Mouse (Mus musculus): ENCODE data around the gene Bmyc. TPM values are rescaled to one million over a fixed set of nuclear protein-coding genes. Genes with fewer than 3 reads are reported as not detected.
"Not testable (repeated sequence)": the region's sequence is repeated elsewhere in the genome, so short reads cannot be mapped to it uniquely, and the experiment has no call there.

Bmyc gene
- total RNA-seq (2021) = 100 to 1,000 TPM in 1 of 2 experiments, 10 to 100 TPM in 1; 83.5 to 107 TPM

DNA sequence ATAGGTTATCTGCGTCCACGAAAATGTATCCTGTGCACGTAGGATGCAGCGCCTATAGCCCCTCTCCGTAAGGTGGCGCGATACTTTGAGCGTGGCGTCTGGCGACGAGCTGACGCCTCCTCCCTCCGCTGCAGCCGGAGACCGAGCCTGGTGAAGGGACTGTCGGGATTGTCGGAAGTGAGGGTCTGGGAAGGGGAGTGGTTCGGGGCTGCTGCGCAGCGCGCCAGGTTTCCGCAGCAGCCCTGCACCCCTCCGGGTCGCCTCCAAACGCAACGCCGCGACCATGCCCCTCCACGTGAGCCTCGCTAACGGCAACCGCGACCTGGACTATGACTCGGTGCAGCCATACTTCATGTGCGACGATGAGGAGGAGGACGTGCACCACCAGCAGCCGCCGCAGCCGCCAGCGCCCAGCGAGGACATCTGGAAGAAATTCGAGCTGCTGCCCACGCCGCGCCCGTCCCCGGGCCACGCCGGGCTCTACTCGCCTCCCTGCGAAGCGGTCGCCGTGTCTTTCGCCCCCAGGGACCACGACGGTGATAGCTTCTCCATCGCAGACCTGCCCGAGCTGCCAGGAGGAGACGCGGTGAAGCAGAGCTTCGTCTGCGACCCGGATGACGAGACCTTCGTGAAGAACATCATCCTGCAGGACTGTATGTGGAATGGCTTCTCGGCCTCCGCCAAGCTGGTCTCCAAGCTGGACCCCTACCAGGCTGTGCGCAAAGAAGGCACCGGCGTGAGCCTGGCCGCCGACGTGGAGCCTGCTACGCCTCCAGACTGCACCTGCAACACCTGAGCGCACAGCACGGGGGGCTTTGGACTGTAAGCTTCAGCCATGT lies at the start of gene Bmyc:
Bmyc (plus strand) TSS at position 97 of the 839 bp plus-strand sequence.
- intact Hi-C loops (cut with DNase I) = loop anchor here (5.0 kb wide), 1 partner anchor 135 kb away; no protein-coding TSS in a partner anchor
- DNase-seq (ENCODE audit: low spot score in 2 of 2) = peak; percentile 90

DNA sequence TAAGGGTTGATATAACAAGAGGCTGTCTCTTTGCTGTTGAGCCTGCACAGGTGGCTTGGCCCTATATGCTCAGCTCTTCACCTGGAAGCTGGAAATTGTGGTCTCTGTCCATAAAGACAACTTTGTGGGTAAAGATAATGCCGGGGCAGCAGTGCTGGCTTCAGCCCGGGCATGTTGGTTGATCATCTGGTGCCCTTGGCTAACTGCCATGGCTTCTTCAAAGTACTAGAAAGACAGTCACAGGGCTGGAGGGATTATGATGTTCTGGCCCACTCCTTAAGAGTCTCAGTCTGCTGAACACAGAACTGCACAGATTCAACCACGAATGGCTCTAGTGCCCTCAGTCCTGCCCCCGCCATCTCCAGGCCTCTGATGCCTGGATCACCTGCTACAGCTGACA lies 49.3 kb upstream of the Bmyc start:
- DNase-seq (ENCODE audit: low spot score in 2 of 2) = no peak
- intact Hi-C loops (cut with DNase I) = no loop called here

DNA sequence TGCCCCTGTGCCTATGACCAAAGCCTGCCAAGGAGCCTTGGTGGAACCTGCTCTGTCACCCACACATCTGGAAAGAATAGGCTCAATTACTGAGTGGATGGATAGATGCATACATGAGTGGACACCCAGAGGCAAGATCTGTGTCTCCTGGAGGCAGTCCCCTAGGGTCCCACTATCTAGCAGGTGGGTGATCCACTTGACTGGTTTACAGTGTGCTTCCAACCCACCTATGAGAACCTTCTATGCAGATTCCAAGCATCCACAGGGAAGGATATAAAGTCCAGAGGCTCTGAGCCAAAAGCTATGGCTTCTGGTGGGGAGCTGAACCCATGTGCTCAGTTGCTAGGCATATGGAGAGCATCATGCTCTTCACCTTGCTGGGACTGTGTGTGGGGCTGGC lies 48.9 kb upstream of the Bmyc start, which contains the start of gene Lcn5:
Lcn5 (plus strand) TSS at position 301 of the 400 bp plus-strand sequence.
- no peak for DNase-seq (ENCODE audit: low spot score in 2 of 2)
- intact Hi-C loops (cut with DNase I) = no loop called here

GRCm38 (mm10) chr2:25660279-25660678 lies 46.3 kb upstream of the Bmyc start:
- intact Hi-C loops (cut with DNase I) = loop anchor here (10.0 kb wide), 1 partner anchor 455 kb away; no protein-coding TSS in a partner anchor
- no peak for DNase-seq (ENCODE audit: low spot score in 2 of 2)

- intact Hi-C loops (cut with DNase I) = loop anchor here (10.0 kb wide), 1 partner anchor 453 kb away; no protein-coding TSS in a partner anchor
- DNase-seq (ENCODE audit: low spot score in 2 of 2) = no peak
Measured at GRCm38 (mm10) chr2:25661245-25661970, 45.1 kb upstream of the Bmyc start.

GRCm38 (mm10) chr2:25663511-25663910 lies 43.0 kb upstream of the Bmyc start:
- no peak for DNase-seq (ENCODE audit: low spot score in 2 of 2)
- intact Hi-C loops (cut with DNase I) = loop anchor here (10.0 kb wide), 1 partner anchor 451 kb away; no protein-coding TSS in a partner anchor

- no peak for DNase-seq (ENCODE audit: low spot score in 2 of 2)
- intact Hi-C loops (cut with DNase I) = loop anchor here (10.0 kb wide), 1 partner anchor 451 kb away; no protein-coding TSS in a partner anchor
Measured at GRCm38 (mm10) chr2:25664125-25664524, 42.4 kb upstream of the Bmyc start.

- no peak for DNase-seq (ENCODE audit: low spot score in 2 of 2)
- intact Hi-C loops (cut with DNase I) = loop anchor here (10.0 kb wide), 1 partner anchor 448 kb away; no protein-coding TSS in a partner anchor
Measured at GRCm38 (mm10) chr2:25666516-25666915, 40.0 kb upstream of the Bmyc start.

GRCm38 (mm10) chr2:25676486-25676885 lies 30.1 kb upstream of the Bmyc start, which contains the start of gene Lcn6:
TSS of gene Lcn6 (plus strand) at chr2:25676786.
- no peak for DNase-seq (ENCODE audit: low spot score in 2 of 2)
- intact Hi-C loops (cut with DNase I) = no loop called here

DNA sequence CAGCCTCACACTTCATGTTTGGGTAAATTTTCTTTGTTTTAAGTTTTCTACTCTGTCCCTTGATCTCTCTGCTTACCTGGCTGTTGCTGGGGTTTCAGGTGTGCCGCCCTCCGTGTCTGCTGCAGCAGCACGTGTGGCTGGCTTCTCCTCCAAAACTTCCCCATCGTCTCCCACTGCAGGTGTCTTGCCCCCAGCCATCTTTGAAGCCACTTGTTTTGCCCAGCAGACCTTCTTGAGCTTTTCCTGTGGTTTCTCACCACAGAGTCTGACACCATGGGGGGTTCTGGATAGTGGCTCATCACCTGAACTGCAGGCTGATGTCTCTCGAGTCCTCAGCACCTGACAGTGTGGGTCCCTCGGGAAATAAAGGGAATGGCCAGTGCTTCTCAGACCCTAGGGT lies 27.0 kb upstream of the Bmyc start:
- intact Hi-C loops (cut with DNase I) = no loop called here
- DNase-seq (ENCODE audit: low spot score in 2 of 2) = no peak

DNA sequence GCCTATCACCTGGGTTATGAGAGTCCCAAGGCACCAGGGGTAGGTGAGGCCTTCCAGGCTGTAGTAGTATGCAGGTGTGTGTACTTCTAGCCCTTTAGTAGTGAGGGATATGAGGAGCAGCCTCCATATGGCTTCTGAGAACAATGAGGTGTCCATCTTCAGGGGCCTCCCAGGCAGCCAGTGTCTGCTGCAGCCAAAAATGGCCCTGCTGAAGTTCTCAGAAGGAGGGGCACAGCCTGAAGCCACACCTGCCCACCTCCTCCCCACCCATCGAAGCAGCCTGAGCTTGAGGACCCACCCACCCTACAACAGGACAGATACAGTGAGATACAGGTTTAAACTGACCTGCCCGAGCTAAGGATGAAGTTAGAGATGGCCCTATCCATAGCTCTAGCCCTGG lies 24.1 kb upstream of the Bmyc start, which contains the start of gene Lcn10:
Lcn10 (plus strand) TSS at position 301 of the 400 bp plus-strand sequence.
- DNase-seq (ENCODE audit: low spot score in 2 of 2) = no peak
- intact Hi-C loops (cut with DNase I) = no loop called here

DNA sequence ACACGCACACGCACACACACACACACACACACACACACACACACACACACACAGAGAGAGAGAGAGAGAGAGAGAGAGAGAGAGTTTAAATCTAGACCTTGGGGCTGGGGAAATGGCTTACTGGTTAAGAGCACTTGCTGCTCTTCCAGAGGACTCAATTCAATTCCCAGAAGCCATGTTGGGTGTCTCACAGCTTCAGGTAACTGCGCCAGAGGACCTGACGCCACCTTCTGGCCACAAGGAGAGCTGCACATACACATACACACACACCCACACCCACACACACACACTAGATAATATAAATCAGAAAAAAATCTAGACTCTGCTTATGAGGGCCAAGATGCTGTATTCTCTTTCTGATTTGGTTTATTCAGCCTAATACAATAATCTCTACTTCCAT lies 19.6 kb upstream of the Bmyc start:
- DNase-seq (ENCODE audit: low spot score in 2 of 2) = no peak
- intact Hi-C loops (cut with DNase I) = no loop called here

DNA sequence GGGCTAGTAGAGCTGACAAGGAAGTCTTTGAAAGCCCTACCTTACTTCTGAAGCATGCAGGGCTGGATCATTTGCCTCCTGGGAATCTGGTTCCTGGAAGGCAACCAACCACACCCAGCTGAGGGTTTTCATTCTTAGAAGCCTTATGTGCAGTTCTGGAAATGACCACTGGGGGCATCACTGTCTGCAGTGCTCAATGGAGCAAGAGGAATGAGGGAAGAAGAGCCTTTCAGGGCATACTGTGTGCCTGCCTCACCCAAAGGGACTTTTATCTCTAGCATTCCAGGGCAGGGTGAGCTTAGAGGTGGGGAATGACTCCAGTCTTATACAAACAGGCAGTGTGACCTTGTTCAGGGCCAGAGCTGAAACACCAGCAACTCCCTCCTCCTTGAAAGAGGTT lies 11.9 kb upstream of the Bmyc start:
- intact Hi-C loops (cut with DNase I) = no loop called here
- DNase-seq (ENCODE audit: low spot score in 2 of 2) = peak; percentile 30 to 40

DNA sequence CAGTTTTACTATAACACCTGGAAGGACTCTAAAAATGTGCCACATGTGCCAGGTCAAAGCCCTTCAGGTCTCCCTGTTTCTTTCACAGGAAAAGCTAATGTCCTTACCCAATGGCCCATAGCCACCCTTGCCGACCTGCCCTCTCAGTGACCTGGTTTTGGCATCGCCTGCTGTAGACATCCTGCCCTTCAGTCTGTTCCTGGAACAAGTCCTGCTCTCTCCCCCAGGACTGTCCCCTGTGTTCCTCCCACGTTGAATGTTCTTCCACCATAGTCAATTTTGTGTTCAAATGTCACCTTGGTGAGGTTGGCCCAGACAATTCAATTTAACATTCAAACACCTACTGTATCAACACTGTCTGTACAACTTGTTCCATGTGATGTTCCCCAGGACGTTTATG lies 9.6 kb upstream of the Bmyc start:
- intact Hi-C loops (cut with DNase I) = no loop called here
- DNase-seq (ENCODE audit: low spot score in 2 of 2) = no peak

- intact Hi-C loops (cut with DNase I) = loop anchor here (2.0 kb wide), 1 partner anchor 54 kb away; no protein-coding TSS in a partner anchor
- no peak for DNase-seq (ENCODE audit: low spot score in 2 of 2)
Measured at GRCm38 (mm10) chr2:25698696-25699095, 7.8 kb upstream of the Bmyc start.

- intact Hi-C loops (cut with DNase I) = loop anchor here (2.0 kb wide), 1 partner anchor 53 kb away; no protein-coding TSS in a partner anchor
- not testable (repeated sequence) for DNase-seq (ENCODE audit: low spot score in 2 of 2)
Measured at GRCm38 (mm10) chr2:25699743-25700142, 6.8 kb upstream of the Bmyc start, which contains the start of gene Obp2a. TSS of gene Obp2a (plus strand) at chr2:25700043.

DNA sequence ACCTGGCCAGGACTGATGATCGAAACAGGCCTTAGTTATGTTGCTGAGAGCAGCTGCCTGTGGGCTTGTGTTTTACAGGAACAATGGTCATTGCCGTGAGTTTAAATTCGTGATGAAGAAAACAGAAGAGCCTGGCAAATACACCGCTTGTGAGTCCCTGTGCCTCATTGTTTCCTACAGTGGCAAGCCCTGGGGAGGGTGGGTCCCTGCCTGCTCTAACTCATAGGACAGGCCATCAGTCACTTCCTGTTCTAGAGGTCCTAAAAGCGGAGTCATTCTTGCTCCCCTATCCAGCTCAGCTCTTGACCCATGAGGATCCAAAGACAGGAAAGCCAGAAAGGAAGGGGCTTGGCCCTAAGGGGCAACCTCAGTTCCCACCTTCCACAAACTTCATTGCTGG lies 5.5 kb upstream of the Bmyc start:
- intact Hi-C loops (cut with DNase I) = no loop called here
- DNase-seq (ENCODE audit: low spot score in 2 of 2) = no peak

DNA sequence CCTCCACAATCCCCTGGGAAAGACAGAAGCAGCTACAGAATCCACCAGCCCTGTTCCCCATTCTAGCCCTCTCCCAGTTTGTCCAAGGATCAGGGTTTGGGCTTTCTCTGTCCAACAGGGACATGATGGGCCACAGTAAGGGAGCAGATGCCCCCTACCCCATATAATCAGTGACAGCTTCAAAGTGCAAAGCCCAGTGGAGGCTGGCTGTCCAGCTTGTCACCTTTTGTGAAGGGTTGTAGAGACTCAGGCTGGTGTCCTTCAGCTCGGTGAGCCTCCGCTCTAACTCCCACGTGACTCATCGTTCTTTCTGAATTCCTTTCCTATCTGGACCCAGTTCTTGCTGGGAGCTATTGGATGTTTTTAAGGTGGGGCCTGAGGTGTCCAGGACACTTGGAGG lies 2.8 kb upstream of the Bmyc start:
- no peak for DNase-seq (ENCODE audit: low spot score in 2 of 2)
- intact Hi-C loops (cut with DNase I) = no loop called here

GRCm38 (mm10) chr2:25708121-25708520 lies 1.6 kb downstream of the Bmyc start:
- intact Hi-C loops (cut with DNase I) = loop anchor here (5.0 kb wide), 1 partner anchor 134 kb away; no protein-coding TSS in a partner anchor

GRCm38 (mm10) chr2:25709056-25709455 lies 2.5 kb downstream of the Bmyc start:
- intact Hi-C loops (cut with DNase I) = loop anchor here (5.0 kb wide), 1 partner anchor 133 kb away; no protein-coding TSS in a partner anchor
- not testable (repeated sequence) for DNase-seq (ENCODE audit: low spot score in 2 of 2)

More at GRCm38 (mm10) chr2:25708121-25708520, 1.6 kb downstream of the Bmyc start:
- peak in 1 of 2 experiments; percentile 22 for DNase-seq (ENCODE audit: low spot score in 2 of 2)

Measured in left cerebral cortex, postnatal 36 days (tissue).